Mouse (Mus musculus): ENCODE data around the gene Olfr498.

Olfr498 gene

DNA sequence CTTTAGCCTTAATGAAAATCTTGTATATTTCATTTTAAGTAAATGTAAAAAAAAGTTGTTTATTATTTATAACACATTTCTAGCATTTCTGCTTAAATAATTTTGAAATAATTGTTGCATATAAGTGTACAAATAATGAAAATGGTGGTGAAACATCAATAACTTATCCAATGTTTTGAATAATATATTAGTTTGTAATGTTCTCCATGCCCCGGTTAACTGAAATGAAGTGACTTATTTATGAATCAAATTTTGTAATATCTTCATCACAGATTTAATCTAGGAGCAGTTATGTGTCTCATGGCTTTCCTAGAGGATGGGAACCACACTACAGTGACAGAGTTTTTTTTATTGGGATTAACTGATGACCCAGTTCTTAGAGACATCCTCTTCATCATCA is at the start of gene Olfr498:
TSS of gene Olfr498 (plus strand) at position 301 of the 400 bp plus-strand sequence.
- DNase-seq (ENCODE audit: low spot score), result no peak

DNA sequence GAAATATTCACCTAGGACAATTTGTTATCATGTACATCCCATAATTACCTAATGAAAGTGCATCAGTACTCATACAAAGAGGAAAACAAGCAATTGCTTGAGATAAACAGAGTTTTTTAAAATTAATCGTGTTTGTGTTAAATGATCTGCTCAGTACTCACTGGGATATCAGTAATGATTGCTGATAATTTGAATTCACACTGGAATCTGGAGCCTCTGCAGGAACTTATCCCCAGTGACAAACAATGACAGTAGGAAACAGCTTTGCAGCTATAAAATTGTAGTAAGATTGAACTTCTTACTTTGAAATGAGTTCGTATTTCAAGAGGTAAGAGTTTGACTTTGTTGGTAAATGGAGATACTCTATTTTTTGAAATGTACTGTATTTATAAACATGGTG is 45.0 kb upstream of the Olfr498 start, which contains the start of gene Olfr497:
TSS of gene Olfr497 (plus strand) at position 301 of the 400 bp plus-strand sequence.
- DNase-seq (ENCODE audit: low spot score), result no peak
